Mouse (Mus musculus): Measurements from ENCODE around the gene Ak6.

GRCm38 (mm10) chr13:100675936-100676635 lies 25.3 kb downstream of the Ak6 start:
- no peak for TF ChIP-seq CTCF (conservative IDR thresholded peaks at IDR 0.05; ENCODE audit: low read length)
- TF ChIP-seq POU5F1 (IDR thresholded peaks at IDR 0.05; ENCODE audit: borderline replicate concordance, low read length) = no peak
